Mouse (Mus musculus): ENCODE data around the gene Slc13a3.

- TF ChIP-seq CTCF (IDR thresholded peaks at IDR 0.05; ENCODE audit: borderline replicate concordance, extremely low read depth, insufficient read depth, insufficient read length) (no peak), POLR2A (IDR thresholded peaks at IDR 0.05; ENCODE audit: borderline replicate concordance, extremely low read depth, insufficient read depth, insufficient read length, poor library complexity, severe bottlenecking) (no peak)
Observed at GRCm38 (mm10) chr2:165396831-165397501, 76.1 kb downstream of the Slc13a3 start.
